Mouse (Mus musculus) spleen, embryonic (tissue): ENCODE data around the gene Nup43.

Experiments used
- CTCF ChIA-PET: fragments of 350-600 bp; sonication (Branson Sonifier 250); formaldehyde crosslinking; loops from one replicate; lab custom pipeline; 2022; lab: Charles Lee

The Nup43 gene

DNA sequence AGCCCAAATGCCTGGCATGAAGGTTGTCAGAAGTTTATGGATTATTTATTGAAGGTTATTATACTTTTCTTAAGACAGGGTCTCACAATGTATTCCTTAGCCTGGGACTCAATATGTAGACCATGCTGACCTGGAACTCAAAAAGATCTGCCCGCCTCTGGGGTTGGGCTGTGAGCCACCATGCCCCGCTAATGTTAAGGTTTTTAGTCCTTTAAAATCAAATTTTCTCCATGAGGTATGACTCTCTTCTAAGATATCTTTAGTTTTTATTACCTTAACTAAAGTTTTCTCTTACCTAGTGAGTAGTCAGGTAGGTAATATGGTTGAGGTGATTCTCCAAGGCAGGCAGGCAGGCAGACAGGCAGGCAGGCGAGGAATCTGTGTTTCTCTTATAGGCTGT lies 14.9 kb downstream of the Nup43 start:
- CTCF ChIA-PET, result no interaction called here

DNA sequence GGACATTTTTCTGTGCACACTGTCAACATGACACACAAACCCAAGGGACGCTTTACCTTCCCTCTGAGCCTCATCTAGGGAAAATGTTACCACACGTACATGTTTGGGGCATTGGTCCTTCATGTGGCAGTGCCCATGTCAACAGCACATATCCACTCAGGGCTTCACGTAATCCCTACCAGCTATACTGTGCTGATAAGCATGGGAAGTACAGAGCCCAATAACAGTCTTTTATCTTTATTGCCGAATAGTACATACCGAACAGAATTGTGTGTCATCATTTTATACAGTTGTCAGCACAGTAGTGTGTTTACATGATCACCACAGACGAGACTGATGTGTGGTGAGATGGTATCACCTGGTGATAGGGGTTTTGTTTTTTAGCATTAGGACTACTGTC lies 19.6 kb downstream of the Nup43 start:
- CTCF ChIA-PET, result no interaction called here

GRCm38 (mm10) chr10:7695286-7695685 lies 28.0 kb downstream of the Nup43 start:
- CTCF ChIA-PET, result no interaction called here

DNA sequence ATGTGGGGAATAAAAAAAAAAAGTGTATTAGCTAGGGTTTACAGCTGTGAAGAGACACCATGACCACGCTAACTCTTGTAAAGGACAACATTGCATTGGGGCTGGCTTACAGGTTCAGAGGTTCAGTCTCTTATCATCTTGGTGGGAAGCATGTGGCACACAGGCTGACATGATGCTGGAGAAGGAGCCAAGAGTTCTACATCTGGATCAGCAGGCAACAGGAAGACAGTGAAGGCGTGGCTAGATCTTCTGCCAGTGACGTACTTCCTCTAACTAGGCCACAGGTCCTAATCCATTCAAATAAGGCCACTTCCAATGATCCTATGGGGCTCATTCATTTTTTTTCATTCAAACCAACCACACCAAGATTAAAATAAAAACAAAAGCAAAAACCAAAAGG lies 32.8 kb downstream of the Nup43 start:
- CTCF ChIA-PET, result no interaction called here

DNA sequence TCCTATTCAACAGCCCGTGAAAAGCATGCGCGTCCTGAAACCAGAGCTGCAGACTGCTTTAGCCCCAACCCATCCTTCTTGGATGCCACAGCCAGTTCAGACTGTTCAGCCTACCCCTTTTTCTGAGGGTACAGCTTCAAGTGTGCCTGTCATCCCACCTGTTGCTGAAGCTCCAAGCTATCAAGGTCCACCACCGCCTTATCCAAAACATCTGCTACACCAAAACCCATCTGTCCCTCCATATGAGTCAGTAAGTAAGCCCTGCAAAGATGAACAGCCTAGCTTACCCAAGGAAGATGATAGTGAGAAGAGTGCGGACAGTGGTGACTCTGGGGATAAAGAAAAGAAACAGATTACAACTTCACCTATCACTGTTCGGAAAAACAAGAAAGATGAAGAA lies 35.3 kb downstream of the Nup43 start:
- CTCF ChIA-PET, result interaction anchor here (0.7 kb wide), 1 partner anchor 135 kb away, joined by 3 read pairs; no protein-coding TSS in a partner anchor

GRCm38 (mm10) chr10:7710121-7710520 lies 42.8 kb downstream of the Nup43 start:
- CTCF ChIA-PET, result no interaction called here

DNA sequence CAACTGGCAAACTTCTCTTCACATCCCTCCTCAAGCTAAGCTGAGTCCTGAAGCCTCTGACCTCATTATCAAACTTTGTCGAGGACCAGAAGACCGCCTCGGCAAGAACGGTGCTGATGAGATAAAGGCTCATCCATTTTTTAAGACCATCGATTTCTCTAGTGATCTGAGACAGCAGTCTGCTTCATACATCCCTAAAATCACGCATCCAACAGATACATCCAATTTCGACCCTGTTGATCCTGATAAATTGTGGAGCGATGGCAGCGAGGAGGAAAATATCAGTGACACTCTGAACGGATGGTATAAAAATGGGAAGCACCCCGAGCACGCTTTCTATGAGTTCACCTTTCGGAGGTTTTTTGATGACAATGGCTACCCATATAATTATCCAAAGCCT lies 45.2 kb downstream of the Nup43 start:
- CTCF ChIA-PET, result no interaction called here

- CTCF ChIA-PET, result no interaction called here
Measured at GRCm38 (mm10) chr10:7715056-7715455, 47.8 kb downstream of the Nup43 start.

- CTCF ChIA-PET, result no interaction called here
Measured at GRCm38 (mm10) chr10:7725751-7726500, 58.6 kb downstream of the Nup43 start, which contains the start of gene Katna1. Gene Katna1 (plus strand): TSS chr10:7726000.

DNA sequence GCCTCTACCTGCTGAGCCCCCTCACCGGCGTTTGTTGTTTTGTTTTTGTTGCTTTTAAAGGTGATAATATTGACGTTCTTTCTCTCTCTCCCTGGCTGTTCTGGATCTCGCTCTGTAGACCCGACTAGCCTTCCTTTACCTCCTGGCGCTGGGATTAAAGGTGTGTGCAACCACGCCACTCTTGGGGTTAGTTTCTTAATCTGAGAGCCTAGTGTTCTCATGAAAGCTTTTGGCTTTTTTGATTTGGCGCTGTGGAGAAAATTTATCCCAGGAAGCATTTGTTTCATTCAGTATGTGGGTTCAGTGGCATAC lies 59.2 kb downstream of the Nup43 start:
- CTCF ChIA-PET, result interaction anchor here (0.5 kb wide), 1 partner anchor 25 kb away, joined by 4 read pairs; no protein-coding TSS in a partner anchor

GRCm38 (mm10) chr10:7727011-7727410 lies 59.7 kb downstream of the Nup43 start:
- CTCF ChIA-PET, result interaction anchor here (0.5 kb wide), 1 partner anchor 25 kb away, joined by 4 read pairs; no protein-coding TSS in a partner anchor
